Mouse (Mus musculus): Measurements from ENCODE around the gene Surf2.
A peak's percentile ranks its signal among the peaks of the same experiment; 100 is the strongest.
"Not testable (repeated sequence)": the region's sequence is repeated elsewhere in the genome, so short reads cannot be mapped to it uniquely, and the experiment has no call there.

The Surf2 gene

GRCm38 (mm10) chr2:26915927-26916728, at the start of gene Surf2, which contains the start of gene Surf1:
TSS of gene Surf2 (plus strand) at chr2:26916367.
TSS of gene Surf1 (minus strand) at chr2:26916530.
- peak; percentile 82 to 83 for DNase-seq

- no peak for DNase-seq
Observed at GRCm38 (mm10) chr2:26870666-26871065, 45.5 kb upstream of the Surf2 start.

- DNase-seq: no peak
Observed at GRCm38 (mm10) chr2:26878571-26878970, 37.6 kb upstream of the Surf2 start.

GRCm38 (mm10) chr2:26885541-26885940, 30.6 kb upstream of the Surf2 start:
- not testable (repeated sequence) for DNase-seq

- DNase-seq: not testable (repeated sequence)
Observed at GRCm38 (mm10) chr2:26886170-26886569, 30.0 kb upstream of the Surf2 start.

- DNase-seq: no peak
Observed at GRCm38 (mm10) chr2:26895898-26896297, 20.3 kb upstream of the Surf2 start.

- no peak for DNase-seq
Observed at GRCm38 (mm10) chr2:26900731-26901130, 15.4 kb upstream of the Surf2 start.

GRCm38 (mm10) chr2:26901834-26902400, 14.2 kb upstream of the Surf2 start:
- DNase-seq: peak; percentile 36 to 41

GRCm38 (mm10) chr2:26902467-26903220, 13.5 kb upstream of the Surf2 start, which contains the start of gene Surf6:
TSS of gene Surf6 (minus strand) at chr2:26902879.
- peak; percentile 94 to 96 for DNase-seq

GRCm38 (mm10) chr2:26903311-26903710, 12.9 kb upstream of the Surf2 start:
- no peak for DNase-seq

- no peak for DNase-seq
Observed at GRCm38 (mm10) chr2:26905936-26906335, 10.2 kb upstream of the Surf2 start.

- no peak for DNase-seq
Observed at GRCm38 (mm10) chr2:26906431-26906830, 9.7 kb upstream of the Surf2 start.

- peak; percentile 60 to 63 for DNase-seq
Observed at GRCm38 (mm10) chr2:26907109-26907508, 9.1 kb upstream of the Surf2 start.

- DNase-seq: no peak
Observed at GRCm38 (mm10) chr2:26908710-26909386, 7.3 kb upstream of the Surf2 start.

- no peak for DNase-seq
Observed at GRCm38 (mm10) chr2:26909387-26909784, 6.8 kb upstream of the Surf2 start.

- peak; percentile 99 for DNase-seq
Observed at GRCm38 (mm10) chr2:26910124-26910993, 5.8 kb upstream of the Surf2 start, which contains the start of the genes Med22 and Rpl7a. TSS of gene Med22 (minus strand) at chr2:26910677. TSS of gene Rpl7a (plus strand) at chr2:26910764.

GRCm38 (mm10) chr2:26910994-26911765, 5.0 kb upstream of the Surf2 start:
- peak in 1 of 2 experiments; percentile 69 for DNase-seq

- DNase-seq: no peak
Observed at GRCm38 (mm10) chr2:26912253-26912770, 3.9 kb upstream of the Surf2 start.

- DNase-seq: no peak
Observed at GRCm38 (mm10) chr2:26913416-26914147, 2.6 kb upstream of the Surf2 start.
